Mouse (Mus musculus): ENCODE results near the gene Rps2.

DNA sequence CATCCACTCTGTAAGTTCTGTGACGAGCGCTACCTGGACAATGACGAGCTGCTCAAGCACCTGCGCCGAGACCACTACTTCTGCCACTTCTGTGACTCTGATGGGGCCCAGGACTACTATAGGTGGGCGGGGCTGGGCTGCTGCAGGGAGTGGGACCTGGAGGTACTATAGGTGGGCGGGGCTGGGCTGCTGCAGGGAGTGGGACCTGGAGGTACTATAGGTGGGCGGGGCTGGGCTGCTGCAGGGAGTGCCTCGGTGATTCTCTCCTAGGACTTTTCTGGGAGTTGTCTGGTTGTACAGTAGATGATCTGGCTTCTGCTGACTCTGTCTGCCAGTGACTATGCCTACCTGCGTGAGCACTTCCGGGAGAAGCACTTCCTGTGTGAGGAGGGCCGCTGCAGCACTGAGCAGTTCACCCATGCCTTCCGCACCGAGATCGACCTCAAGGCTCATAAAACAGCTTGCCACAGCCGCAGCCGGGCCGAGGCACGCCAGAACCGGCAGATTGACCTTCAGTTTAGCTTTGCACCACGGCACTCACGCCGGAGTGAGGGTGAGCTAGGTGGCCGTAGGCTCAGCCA is 40.3 kb upstream of the Rps2 start:
- TF ChIP-seq CTCF (IDR thresholded peaks at IDR 0.05; ENCODE audit: low read depth, low read length), result no peak
- no peak for TF ChIP-seq POLR2A (IDR thresholded peaks at IDR 0.05; ENCODE audit: borderline replicate concordance, low read depth, low read length)
